Mouse (Mus musculus): Measurements from ENCODE around the gene Ephb2.
A peak's percentile ranks its signal among the peaks of the same experiment; 100 is the strongest.

GRCm38 (mm10) chr4:136755364-136755811, 80.4 kb downstream of the Ephb2 start:
- no peak for TF ChIP-seq ZNF384 (IDR thresholded peaks at IDR 0.05; ENCODE audit: low read depth, low read length)
- TF ChIP-seq MAFK (IDR thresholded peaks at IDR 0.05; ENCODE audit: insufficient read depth, low read depth, low read length): 0 out of 2 replicates have a peak, but pooled peaks have one; percentile 35
- TF ChIP-seq HCFC1 (IDR thresholded peaks at IDR 0.05; ENCODE audit: borderline replicate concordance, insufficient read depth, low read length): no peak
- no peak for TF ChIP-seq ZC3H11A (IDR thresholded peaks at IDR 0.05; ENCODE audit: borderline replicate concordance, low read depth, low read length)
- no peak for TF ChIP-seq CHD2 (IDR thresholded peaks at IDR 0.05; ENCODE audit: low read depth, low read length)

Measured in ES-E14 (cell line).